Mouse (Mus musculus) CH12.LX (cell line): ENCODE results near the gene Sdr9c7. TPM values are rescaled to one million over a fixed set of nuclear protein-coding genes. Genes with fewer than 3 reads are reported as not detected.

Source experiments
- DNase-seq: peaks from one replicate; pipeline ENCODE4 v3.0.0-alpha.2; 2013; ENCODE audit errors: extremely low read depth
- H3K27ac ChIP-seq: 2 replicates; pipeline ENCODE4 v1.5.1; 2012; ENCODE audit warnings: low read depth, mild to moderate bottlenecking, control low read depth, moderate library complexity; ENCODE audit not compliant: insufficient read depth
- H3K27me3 ChIP-seq: replicated peaks from 2 replicates; pipeline ENCODE3; 2012; ENCODE audit warnings: inconsistent platforms
- H3K36me3 ChIP-seq, 2 experiments: replicated peaks in 1 of 2; 2 replicates each; pipeline versions ENCODE3 to v1.6.1; 2012; ENCODE audit warnings: inconsistent platforms in 1 of 2, low read length in 1 of 2, mild to moderate bottlenecking in 1 of 2, mixed read lengths in 1 of 2, moderate library complexity in 1 of 2; ENCODE audit not compliant: control insufficient read depth in 1 of 2, insufficient read depth in 1 of 2
- H3K4me1 ChIP-seq, 2 experiments: 2 replicates each; pipeline ENCODE4 v1.6.1; 2012; ENCODE audit warnings: inconsistent platforms in 1 of 2, moderate library complexity in 1 of 2; ENCODE audit not compliant: insufficient read depth in 2 of 2, control insufficient read depth in 1 of 2
- H3K4me2 ChIP-seq: 2 replicates; pipeline ENCODE4 v1.6.1; 2012; ENCODE audit warnings: low read depth, mild to moderate bottlenecking, control low read depth; ENCODE audit not compliant: poor library complexity, insufficient read depth, severe bottlenecking
- H3K4me3 ChIP-seq, 3 experiments: fragments of 150-350 bp in 1 of 3; sonication (generic) in 1 of 3; replicated peaks in 1 of 3; 2 replicates each; pipeline versions ENCODE3 to v1.5.1; 2011 to 2012; ENCODE audit warnings: low read depth in 2 of 3, low read length in 2 of 3, mild to moderate bottlenecking in 2 of 3, moderate library complexity in 2 of 3, control low read depth in 1 of 3, improper control_type of control experiment in 1 of 3, inconsistent platforms in 1 of 3, mixed read lengths in 1 of 3; ENCODE audit not compliant: poor library complexity in 1 of 3
- H3K79me2 ChIP-seq: replicated peaks from 2 replicates; pipeline ENCODE4 v1.6.1; 2012; ENCODE audit warnings: mild to moderate bottlenecking, moderate library complexity; ENCODE audit not compliant: control insufficient read depth, poor library complexity, insufficient read depth, severe bottlenecking; ENCODE audit errors: extremely low read depth
- H3K9ac ChIP-seq: 2 replicates; pipeline ENCODE4 v1.6.1; 2012; ENCODE audit warnings: low read depth, mild to moderate bottlenecking, control low read depth, moderate library complexity; ENCODE audit not compliant: insufficient read depth
- H3K9me3 ChIP-seq: replicated peaks from 2 replicates; pipeline ENCODE3; 2012; ENCODE audit warnings: low read length, inconsistent platforms, mixed read lengths
- BHLHE40 ChIP-seq: IDR thresholded peaks from 2 replicates; pipeline ENCODE4 v1.6.1; 2011; ENCODE audit warnings: mild to moderate bottlenecking, low read depth, low read length, improper control_type of control experiment
- CHD1 ChIP-seq: IDR thresholded peaks from 2 replicates; pipeline ENCODE4 v1.6.1; 2012; ENCODE audit warnings: low read depth, low read length, improper control_type of control experiment, inconsistent platforms
- CHD2 ChIP-seq: IDR thresholded peaks from 2 replicates; pipeline ENCODE4 v1.6.1; 2011; ENCODE audit warnings: low read length, improper control_type of control experiment
- EP300 ChIP-seq: IDR thresholded peaks from 2 replicates; pipeline ENCODE4 v1.6.1; 2011; ENCODE audit warnings: low read length, improper control_type of control experiment
- HCFC1 ChIP-seq: IDR thresholded peaks from 2 replicates; pipeline ENCODE4 v1.6.1; 2012; ENCODE audit warnings: low read depth, mild to moderate bottlenecking, inconsistent platforms, low read length, improper control_type of control experiment
- JUND ChIP-seq: conservative IDR thresholded peaks from 2 replicates; pipeline ENCODE4 v1.6.1; 2011; ENCODE audit warnings: low read depth, low read length, improper control_type of control experiment
- MAFK ChIP-seq: IDR thresholded peaks from 2 replicates; pipeline ENCODE4 v1.6.1; 2011; ENCODE audit warnings: low read length, improper control_type of control experiment; ENCODE audit not compliant: insufficient replicate concordance
- MAX ChIP-seq: IDR thresholded peaks from 2 replicates; pipeline ENCODE4 v1.6.1; 2011; ENCODE audit warnings: low read length, improper control_type of control experiment
- MAZ ChIP-seq: IDR thresholded peaks from 2 replicates; pipeline ENCODE4 v1.6.1; 2012; ENCODE audit warnings: low read depth, mild to moderate bottlenecking, inconsistent platforms, low read length, improper control_type of control experiment, moderate library complexity
- MXI1 ChIP-seq: IDR thresholded peaks from 2 replicates; pipeline ENCODE4 v1.6.1; 2011; ENCODE audit warnings: mild to moderate bottlenecking, low read depth, low read length, improper control_type of control experiment
- MYC ChIP-seq: IDR thresholded peaks from 2 replicates; pipeline ENCODE4 v1.6.1; 2011; ENCODE audit warnings: low read depth, mild to moderate bottlenecking, improper control_type of control experiment, low read length
- NRF1 ChIP-seq: IDR thresholded peaks from 2 replicates; pipeline ENCODE4 v1.6.1; 2014; ENCODE audit warnings: low read depth, mild to moderate bottlenecking, inconsistent platforms, low read length, improper control_type of control experiment, moderate library complexity
- PAX5 ChIP-seq: IDR thresholded peaks from 2 replicates; pipeline ENCODE4 v1.6.1; 2012; ENCODE audit warnings: low read length, inconsistent platforms, mixed read lengths
- RAD21 ChIP-seq: IDR thresholded peaks from 2 replicates; pipeline ENCODE4 v1.6.1; 2011; ENCODE audit warnings: low read depth, mild to moderate bottlenecking, low read length, improper control_type of control experiment, moderate library complexity
- RCOR1 ChIP-seq: conservative IDR thresholded peaks from 2 replicates; pipeline ENCODE4 v1.6.1; 2012; ENCODE audit warnings: low read depth, mild to moderate bottlenecking, inconsistent platforms, low read length, improper control_type of control experiment
- USF1 ChIP-seq: IDR thresholded peaks from 2 replicates; pipeline ENCODE4 v1.6.1; 2014; ENCODE audit warnings: low read depth, mild to moderate bottlenecking, inconsistent platforms, low read length, improper control_type of control experiment
- USF2 ChIP-seq: conservative IDR thresholded peaks from 2 replicates; pipeline ENCODE4 v1.6.1; 2011; ENCODE audit warnings: low read depth, low read length, improper control_type of control experiment
- ZMIZ1 ChIP-seq: IDR thresholded peaks from 2 replicates; pipeline ENCODE4 v1.6.1; 2012; ENCODE audit warnings: low read depth, mild to moderate bottlenecking, inconsistent platforms, low read length, improper control_type of control experiment
- ZNF384 ChIP-seq: IDR thresholded peaks from 2 replicates; pipeline ENCODE4 v1.6.1; 2012; ENCODE audit warnings: low read depth, low read length, improper control_type of control experiment, inconsistent platforms
- dilution Hi-C: fragments of 300-500 bp; cut with MboI; formaldehyde crosslinking; loops from 2 replicates; pipeline ENCODE4 v1.14.3; 2020; ENCODE audit warnings: low sequenced_read_pairs; ENCODE audit not compliant: extremely low pct_unique_long_range_greater_than_20kb, extremely low pct_ligation_motif_present
- in situ Hi-C: fragments of 300-500 bp; cut with MboI; formaldehyde crosslinking; loops from 3 replicates; pipeline ENCODE4 v1.14.3; 2019; ENCODE audit warnings: low sequenced_read_pairs, low pct_ligation_motif_present, low pct_unique_long_range_greater_than_20kb, mixed read lengths
- polyA plus RNA-seq: library from polyadenylated mRNA; unstranded; fragments of >175 nt; gene quantifications from 2 replicates; pipeline ENCODE4 v1.2.1, GENCODE M21; 2012; ENCODE audit warnings: low read depth; ENCODE audit not compliant: insufficient read length
- total RNA-seq, 2 experiments: library from RNA; depleted of rRNA; stranded (reverse); fragments of 300-350 nt in 1 of 2; fragments of >200 nt in 1 of 2; gene quantifications; 2 replicates each; pipeline ENCODE4 v1.2.3; 2012 to 2014

Gene Sdr9c7
- total and polyA plus RNA-seq, 3 experiments, result not detected

DNA sequence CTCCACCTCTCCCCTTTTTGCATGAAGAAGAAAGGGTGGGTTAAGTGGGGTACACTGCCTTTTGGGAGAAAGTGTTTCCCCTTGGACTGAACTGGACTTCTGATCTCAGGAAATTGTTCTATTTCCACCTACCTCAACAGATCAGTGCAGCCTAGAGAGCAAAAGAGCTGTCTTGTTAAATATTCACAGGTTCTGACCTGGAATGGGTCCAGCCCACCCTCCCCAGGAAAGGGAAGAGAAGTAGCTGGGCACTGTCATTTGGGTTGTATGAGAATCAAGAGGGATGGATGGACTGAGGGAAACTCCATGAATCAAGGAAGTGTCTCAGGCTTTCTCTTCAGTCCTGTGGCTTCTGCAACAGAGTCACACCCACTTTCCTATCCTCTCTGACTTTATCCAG is 33.4 kb upstream of the Sdr9c7 start:
- H3K9me3 ChIP-seq, result no peaks in the 10 kb centered on the region
- TF ChIP-seq RAD21 (no peak), MAZ (no peak), ZMIZ1 (no peak), ZNF384 (no peak), EP300 (no peak), CHD1 (no peak), NRF1 (no peak), USF2 (no peak)
- TF ChIP-seq, all 38 proteins: peak for 0
- Histone ChIP-seq H3K4me1 (no peaks in the 10 kb centered on the region), H3K4me2 (no peak overlapping the region), H3K27ac (no peak overlapping the region), H3K9ac (no peak overlapping the region), H3K4me3 (no peak overlapping the region), H3K79me2 (no peaks in the 10 kb centered on the region), H3K36me3 (no peaks in the 10 kb centered on the region), H3K27me3 (peaks cover 57% of the 10 kb centered on the region)
- dilution Hi-C loops (no loop called here), in situ Hi-C loops (no loop called here)
- no peak for DNase-seq

DNA sequence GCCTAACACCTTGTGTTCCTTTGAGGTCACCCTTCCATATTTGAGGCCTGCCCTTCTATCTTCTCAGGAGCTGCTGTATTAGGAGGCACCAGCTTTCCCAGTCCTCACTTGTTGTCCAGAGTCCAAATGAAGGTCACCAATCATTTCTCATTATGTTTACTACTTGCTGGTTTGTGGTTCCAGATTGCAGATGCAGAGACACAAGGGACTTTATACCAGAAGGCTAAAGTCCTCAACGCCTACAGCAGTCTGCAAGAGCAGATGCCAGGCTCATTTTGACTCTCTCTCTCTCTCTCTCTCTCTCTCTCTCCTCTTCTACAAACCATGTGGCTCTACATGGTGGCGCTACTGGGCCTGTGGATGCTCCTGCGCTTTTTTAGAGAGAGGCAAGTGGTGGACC is 32.1 kb upstream of the Sdr9c7 start, which contains the start of gene Rdh16f2:
Gene Rdh16f2 (plus strand): TSS at position 243 of the 400 bp plus-strand sequence.
- TF ChIP-seq MYC (no peak), CHD2 (no peak), ZNF384 (no peak), BHLHE40 (no peak), USF1 (no peak), MAX (no peak), PAX5 (no peak), HCFC1 (no peak), MAFK (no peak), JUND (no peak), RCOR1 (no peak), MXI1 (no peak)
- TF ChIP-seq, all 38 proteins: peak for 0

More for the DNA sequence above, 32.1 kb upstream of the Sdr9c7 start, which contains the start of gene Rdh16f2:
- Histone ChIP-seq H3K27ac (no peak within 1 kb of the TSS), H3K27me3 (peaks cover 52% of the 10 kb centered on the region), H3K4me3 (no peak within 1 kb of the TSS), H3K36me3 (no peaks in the 10 kb centered on the region), H3K79me2 (no peaks in the 10 kb centered on the region), H3K4me2 (no peak within 1 kb of the TSS), H3K9me3 (peaks cover 4% of the 10 kb centered on the region), H3K9ac (no peak within 1 kb of the TSS), H3K4me1 (no peaks in the 10 kb centered on the region)
- dilution Hi-C loops (no loop called here), in situ Hi-C loops (no loop called here)
- DNase-seq, result no peak
